Mouse (Mus musculus) liver, embryonic 14.5 days (tissue): ENCODE results near the gene T2. TPM values are rescaled to one million over a fixed set of nuclear protein-coding genes. Genes with fewer than 3 reads are reported as not detected.
"Not testable (repeated sequence)": the region's sequence is repeated elsewhere in the genome, so short reads cannot be mapped to it uniquely, and the experiment has no call there.

Experiments used
- ATAC-seq: fragments of 200-750 bp; cut with Nextera tagmentation; 2 replicates; pipeline ENCODE4 v1.8.0; 2017; ENCODE audit warnings: moderate number of reproducible peaks, mild to moderate bottlenecking, moderate library complexity; ENCODE audit not compliant: insufficient read depth
- DNase-seq, 3 experiments: peaks; one replicate each; pipeline ENCODE4 v3.0.0-alpha.2; 2012 to 2013; ENCODE audit warnings: low read depth in 3 of 3, low spot score in 3 of 3
- H3K27ac ChIP-seq: fragments of 300-500 bp; sonication (generic); 2 replicates; pipeline ENCODE4 v1.5.1; 2014; ENCODE audit warnings: moderate library complexity, mild to moderate bottlenecking, control low read depth, inconsistent platforms
- H3K27me3 ChIP-seq: fragments of 300-500 bp; sonication (generic); 2 replicates; pipeline ENCODE4 v1.6.1; 2014; ENCODE audit warnings: mild to moderate bottlenecking, low read length, moderate library complexity; ENCODE audit not compliant: control insufficient read depth, insufficient read depth
- H3K36me3 ChIP-seq: fragments of 300-500 bp; sonication (generic); replicated peaks from 2 replicates; pipeline ENCODE4 v1.6.1; 2014; ENCODE audit warnings: low read depth; ENCODE audit not compliant: control insufficient read depth, insufficient read depth
- H3K4me1 ChIP-seq, 2 experiments: fragments of 200-500 bp in 1 of 2; fragments of 300-500 bp in 1 of 2; sonication (generic) in 1 of 2; replicated peaks; 2 replicates each; pipeline ENCODE4 v1.6.1; 2012 to 2014; ENCODE audit warnings: antibody characterized with exemption in 1 of 2, inconsistent platforms in 1 of 2, low read length in 1 of 2; ENCODE audit not compliant: control insufficient read depth in 2 of 2, insufficient read depth in 2 of 2
- H3K4me2 ChIP-seq: fragments of 300-500 bp; sonication (generic); 2 replicates; pipeline ENCODE4 v1.6.1; 2014; ENCODE audit warnings: low read depth, mild to moderate bottlenecking, control low read depth, moderate library complexity
- H3K4me3 ChIP-seq, 2 experiments: fragments of 200-500 bp in 1 of 2; fragments of 300-500 bp in 1 of 2; sonication (generic) in 1 of 2; 2 replicates each; pipeline ENCODE4 v1.5.1; 2012 to 2014; ENCODE audit warnings: low read depth in 2 of 2, low read length in 2 of 2, mild to moderate bottlenecking in 2 of 2, control low read depth in 1 of 2, inconsistent platforms in 1 of 2, moderate library complexity in 1 of 2; ENCODE audit not compliant: insufficient read depth in 1 of 2
- H3K9ac ChIP-seq: fragments of 300-500 bp; sonication (generic); replicated peaks from 2 replicates; pipeline ENCODE4 v1.6.1; 2014; ENCODE audit warnings: mild to moderate bottlenecking, control low read depth, moderate library complexity
- H3K9me3 ChIP-seq: fragments of 300-500 bp; sonication (generic); 2 replicates; pipeline ENCODE4 v1.6.1; 2016; ENCODE audit warnings: low read length, mixed read lengths; ENCODE audit not compliant: control insufficient read depth
- CTCF ChIP-seq: IDR thresholded peaks from 2 replicates; pipeline ENCODE4 v1.5.1; 2016; ENCODE audit warnings: antibody characterized with exemption, low read depth, control low read depth
- EP300 ChIP-seq: IDR thresholded peaks from 2 replicates; pipeline ENCODE4 v1.6.1; 2016; ENCODE audit warnings: antibody characterized with exemption, low read depth
- WGBS: fragments of 180-500 bp; shearing (Covaris S2); extraction: QIAGEN DNeasy Blood & Tissue Kit; methylation state at CpG from one replicate; pipeline ENCODE4 v1.1.7; 2014; ENCODE audit not compliant: insufficient replicate concordance; 5-methylcytosine and 5-hydroxymethylcytosine counted together
- polyA plus RNA-seq, 2 experiments: library from polyadenylated mRNA; depleted of rRNA in 1 of 2; stranded (reverse) in 1 of 2; unstranded in 1 of 2; fragments of >200 nt; fragmentation: Nextera tagmentation in 1 of 2; extraction: Ambion mirVana in 1 of 2; gene quantifications; 2 replicates each; pipeline versions ENCODE4 v1.2.1 to v1.2.3; 2012 to 2014

T2 gene
- polyA plus RNA-seq (2012; rRNA removed), result 0.04 and 0.09 TPM in 2 replicates
- polyA plus RNA-seq (2014; fragmentation: Nextera tagmentation; extraction: Ambion mirVana), result not detected in 2 replicates

DNA sequence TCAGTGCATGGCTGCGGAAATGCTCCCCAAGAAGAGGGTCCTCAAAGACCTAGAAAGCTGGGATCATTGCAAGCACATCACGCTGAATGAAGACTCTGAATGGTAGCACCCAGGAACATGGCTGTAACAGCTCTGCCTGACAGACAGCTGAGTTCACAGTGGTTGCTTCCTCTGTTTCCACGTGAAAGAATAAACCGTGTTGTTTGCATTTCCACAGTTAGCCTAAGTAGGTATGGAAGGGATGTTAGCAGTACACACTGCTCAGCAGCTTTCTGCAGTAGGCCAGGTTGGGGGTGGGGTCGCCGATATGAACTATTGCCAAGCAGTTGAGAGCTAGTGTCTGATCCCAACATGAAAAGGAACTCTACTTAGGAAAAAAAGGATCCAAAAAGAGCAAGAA is at the start of gene T2:
Gene T2, plus strand, starts transcription at position 301 of the 400 bp plus-strand sequence.
- Histone ChIP-seq H3K9ac (no peak within 1 kb of the TSS), H3K36me3 (no peaks in the 10 kb centered on the region), H3K4me1 (no peaks in the 10 kb centered on the region), H3K4me2 (no peak within 1 kb of the TSS), H3K4me3 (no peak within 1 kb of the TSS), H3K27ac (no peak within 1 kb of the TSS), H3K27me3 (no peaks in the 10 kb centered on the region), H3K9me3 (no peaks in the 10 kb centered on the region)
- TF ChIP-seq CTCF (no peak), EP300 (no peak)
- no peak for ATAC-seq
- 62% methylated on average over 6 of the region's 6 CpGs for WGBS
- no peak for DNase-seq

DNA sequence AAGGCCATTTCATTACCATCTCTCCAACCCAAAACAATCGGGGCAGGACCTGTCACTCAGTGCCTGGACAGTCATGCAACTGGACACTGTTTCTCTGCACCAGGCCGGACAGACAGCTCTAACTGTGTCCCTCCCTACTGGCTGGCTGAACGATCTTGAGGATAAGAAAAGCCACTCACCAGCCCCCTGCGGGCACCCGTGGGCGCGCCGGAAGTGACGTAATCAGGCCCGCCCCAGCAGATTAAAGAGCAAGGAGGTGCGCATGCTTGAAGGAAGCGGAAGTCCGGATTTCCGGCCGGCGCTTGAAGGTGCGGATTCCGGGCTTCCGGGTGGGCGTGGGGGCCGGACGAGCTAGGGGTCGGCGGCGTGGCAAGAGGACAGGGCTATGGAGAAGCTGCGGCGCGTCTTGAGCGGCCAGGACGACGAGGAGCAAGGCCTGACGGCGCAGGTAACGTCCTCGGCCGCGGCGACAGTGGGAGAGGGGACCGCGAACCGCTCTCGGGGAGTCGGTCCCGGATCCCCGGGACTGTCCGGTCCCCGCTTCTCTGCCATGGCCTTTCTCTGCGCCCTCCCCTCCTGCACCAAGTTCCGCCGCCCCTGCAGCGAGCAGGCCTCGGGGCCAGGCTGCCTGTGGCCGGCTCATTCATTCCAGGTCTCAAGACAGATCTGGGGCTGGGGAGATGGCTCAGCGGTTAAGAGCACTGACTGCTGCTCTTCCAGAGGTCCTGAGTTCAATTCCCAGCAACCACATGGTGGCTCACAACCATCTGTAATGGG is 44.8 kb upstream of the T2 start, which contains the start of gene Sft2d1:
Gene Sft2d1, plus strand, starts transcription at position 265 of the 777 bp plus-strand sequence.
- no peaks in the 10 kb centered on the region for H3K36me3 ChIP-seq
- peak within 1 kb of the TSS; percentile 82 for H3K9ac ChIP-seq
- no peaks in the 10 kb centered on the region for H3K9me3 ChIP-seq
- peak within 1 kb of the TSS; percentile 40; the same call in 1 of the 2 replicates for H3K27ac ChIP-seq
- peak within 1 kb of the TSS; percentile 74 to 85 for H3K4me3 ChIP-seq
- H3K4me2 ChIP-seq, result peak within 1 kb of the TSS; percentile 87
- H3K4me1 ChIP-seq, result peaks cover 8 to 17% of the 10 kb centered on the region in 2 experiments; a peak in 3 of 4 replicates
- WGBS, result under 1% methylated on average over 52 of the region's 54 CpGs
- peak; percentile 94 for ATAC-seq
- DNase-seq, result peak; percentile 85 to 90 (median 86)
- H3K27me3 ChIP-seq, result no peaks in the 10 kb centered on the region
- TF ChIP-seq EP300, result no peak
- TF ChIP-seq CTCF, result no peak

DNA sequence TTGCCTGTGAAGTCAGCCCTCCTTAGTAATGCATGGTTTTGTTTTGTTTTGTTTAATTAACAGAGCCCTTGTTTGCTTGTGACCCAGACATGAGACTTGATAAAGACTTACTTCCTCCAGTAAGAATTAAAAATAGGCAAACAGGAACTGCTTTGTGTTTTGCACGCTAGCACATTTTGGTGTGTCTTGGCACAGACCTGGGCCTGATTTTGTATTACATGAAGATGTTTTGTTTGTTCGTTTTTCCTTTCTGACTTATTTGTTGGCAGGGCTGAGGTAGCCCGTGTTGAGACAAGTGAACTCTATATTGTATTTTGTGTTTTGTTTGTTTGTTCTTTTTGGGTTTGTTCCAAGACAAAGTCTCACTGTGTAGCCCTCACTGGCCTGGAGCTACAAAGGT is 44.0 kb upstream of the T2 start:
- TF ChIP-seq EP300 (no peak), CTCF (no peak)
- DNase-seq (no peak), ATAC-seq (no peak)
- peak overlapping the region; percentile 82 for H3K9ac ChIP-seq
- no peaks in the 10 kb centered on the region for H3K27me3 ChIP-seq
- no peaks in the 10 kb centered on the region for H3K9me3 ChIP-seq
- peak overlapping the region; percentile 74 to 85 for H3K4me3 ChIP-seq
- H3K36me3 ChIP-seq, result no peaks in the 10 kb centered on the region
- H3K27ac ChIP-seq, result no peak overlapping the region
- peaks cover 8 to 17% of the 10 kb centered on the region in 2 experiments; a peak in 3 of 4 replicates for H3K4me1 ChIP-seq
- WGBS, result 13% methylated on average over 3 of the region's 3 CpGs
- H3K4me2 ChIP-seq, result peak overlapping the region; percentile 87

DNA sequence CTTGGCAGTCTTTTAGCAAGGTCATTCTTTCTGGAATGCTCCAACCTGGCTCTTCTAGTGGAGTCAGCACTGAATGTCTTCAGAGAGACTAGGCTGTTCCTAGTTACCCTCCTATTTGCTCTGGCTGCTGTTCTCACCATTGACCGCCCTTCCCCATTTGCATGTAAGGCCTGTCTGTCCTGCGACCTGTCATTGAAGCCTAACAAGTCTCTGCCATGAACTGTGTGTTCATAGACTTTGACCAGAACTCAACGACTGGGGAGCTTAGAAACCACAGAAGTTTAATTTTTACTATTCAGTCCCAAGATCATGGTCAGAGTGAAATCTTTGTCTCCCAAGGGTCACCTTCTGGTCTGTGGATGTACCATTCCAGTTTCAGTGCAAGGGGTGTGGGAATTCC is 41.8 kb upstream of the T2 start:
- no peaks in the 10 kb centered on the region for H3K36me3 ChIP-seq
- H3K27ac ChIP-seq, result no peak overlapping the region
- TF ChIP-seq CTCF (no peak), EP300 (no peak)
- peaks cover 8 to 17% of the 10 kb centered on the region in 2 experiments; a peak in 3 of 4 replicates for H3K4me1 ChIP-seq
- H3K9me3 ChIP-seq, result no peaks in the 10 kb centered on the region
- H3K9ac ChIP-seq, result no peak overlapping the region
- no peak overlapping the region for H3K4me2 ChIP-seq
- H3K4me3 ChIP-seq, result no peak overlapping the region
- WGBS, result 65% methylated on average over 3 of the region's 3 CpGs
- no peaks in the 10 kb centered on the region for H3K27me3 ChIP-seq
- no peak for ATAC-seq
- no peak for DNase-seq

DNA sequence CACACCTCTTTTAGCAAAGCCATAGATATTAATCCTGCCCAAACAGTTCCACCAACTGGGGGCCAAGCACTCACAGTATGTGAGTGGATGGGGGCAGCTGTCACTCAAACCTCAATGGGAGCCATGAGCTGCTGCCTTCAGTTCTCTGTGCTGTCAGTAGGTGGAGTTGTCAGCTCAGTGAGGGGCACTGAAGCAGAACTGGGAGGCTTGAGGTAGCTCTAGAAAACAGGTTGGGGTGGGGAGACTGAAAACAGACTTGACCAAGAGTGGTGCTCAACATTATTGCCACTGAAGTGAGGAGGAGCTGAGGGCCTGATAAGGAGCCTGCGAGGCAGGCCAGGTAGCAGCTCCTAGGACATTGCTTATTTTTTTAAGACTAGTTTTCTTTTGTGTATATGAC is 39.5 kb upstream of the T2 start:
- no peak for DNase-seq
- no peaks in the 10 kb centered on the region for H3K9me3 ChIP-seq
- H3K27me3 ChIP-seq, result no peaks in the 10 kb centered on the region
- ATAC-seq, result no peak
- TF ChIP-seq CTCF (peak; percentile 57), EP300 (no peak)
- no peak overlapping the region for H3K27ac ChIP-seq
- no peak overlapping the region for H3K4me2 ChIP-seq
- H3K36me3 ChIP-seq, result no peaks in the 10 kb centered on the region
- peaks cover 8 to 17% of the 10 kb centered on the region in 2 experiments; a peak in 3 of 4 replicates for H3K4me1 ChIP-seq
- no peak overlapping the region for H3K9ac ChIP-seq
- 54% methylated on average over 1 of the region's 1 CpGs for WGBS
- no peak overlapping the region for H3K4me3 ChIP-seq

DNA sequence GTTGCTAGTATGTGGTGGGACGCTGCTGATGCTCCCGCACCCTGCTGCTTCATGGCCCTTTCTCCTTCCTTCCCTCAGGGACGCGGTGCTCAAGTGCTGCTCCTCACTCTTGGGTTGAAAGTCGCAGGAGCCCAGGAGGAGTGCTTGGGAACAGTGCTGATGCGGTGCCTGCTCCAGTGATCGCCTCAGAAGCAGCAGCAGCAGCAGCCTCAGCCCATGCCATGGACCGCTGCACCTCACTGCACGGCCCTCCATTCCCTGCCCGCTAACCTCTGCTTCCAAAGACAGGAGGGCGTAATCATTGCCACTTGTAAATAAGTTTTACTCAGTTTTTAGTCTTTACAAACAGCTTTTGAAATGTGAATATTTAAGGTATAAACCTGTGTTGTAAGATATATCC is 28.9 kb upstream of the T2 start:
- H3K27me3 ChIP-seq, H3K36me3 ChIP-seq, DNase-seq, H3K9me3 ChIP-seq, H3K4me2 ChIP-seq, ATAC-seq, H3K4me3 ChIP-seq, H3K4me1 ChIP-seq, H3K27ac ChIP-seq, H3K9ac ChIP-seq: not testable (repeated sequence)
- WGBS, result 88% methylated on average over 9 of the region's 11 CpGs
